Mouse (Mus musculus): ENCODE measurements around the gene Snca. TPM values are rescaled to one million over a fixed set of nuclear protein-coding genes. Genes with fewer than 3 reads are reported as not detected.
"Not testable (repeated sequence)": the region's sequence is repeated elsewhere in the genome, so short reads cannot be mapped to it uniquely, and the experiment has no call there.

The Snca gene
- polyA plus RNA-seq, 1 experiment from 2014 or later: 197 TPM

GRCm38 (mm10) chr6:60687048-60687447 lies 142.6 kb downstream of the Snca start:
- not testable (repeated sequence) for H3K27me3 ChIP-seq (replicated peaks); H3K4me2 ChIP-seq; H3K4me3 ChIP-seq; H3K36me3 ChIP-seq (replicated peaks); H3K4me1 ChIP-seq; H3K9ac ChIP-seq; H3K9me3 ChIP-seq; ATAC-seq (replicated peaks); H3K27ac ChIP-seq
- WGBS: 87% methylated on average over 4 of the region's 4 CpGs

DNA sequence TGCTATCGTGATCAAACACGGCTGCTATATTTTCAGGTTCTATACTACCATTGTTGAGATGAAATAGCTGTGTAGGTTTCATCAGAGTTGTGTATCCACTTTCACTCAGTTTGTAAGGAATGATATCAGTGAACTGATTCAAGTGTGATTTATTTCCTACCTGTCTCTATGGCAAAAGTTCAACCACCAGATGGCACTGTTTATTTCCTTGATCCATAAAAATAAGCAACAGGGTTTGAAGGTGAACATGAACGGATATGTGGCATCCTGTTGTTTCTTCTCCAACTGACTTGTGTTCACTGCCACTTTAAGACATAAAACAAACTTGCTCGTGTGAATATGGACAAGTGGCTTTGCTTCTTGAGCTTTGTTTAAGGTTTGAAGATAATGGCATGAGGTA lies 147.4 kb downstream of the Snca start:
- no peaks in the 10 kb centered on the region for H3K9me3 ChIP-seq
- no peak overlapping the region for H3K4me3 ChIP-seq
- H3K27me3 ChIP-seq (replicated peaks): no peaks in the 10 kb centered on the region
- H3K36me3 ChIP-seq (replicated peaks): no peaks in the 10 kb centered on the region
- H3K27ac ChIP-seq: no peak overlapping the region
- H3K9ac ChIP-seq: no peak overlapping the region
- 51% methylated on average over 4 of the region's 4 CpGs for WGBS
- H3K4me1 ChIP-seq: no peaks in the 10 kb centered on the region
- 0 out of 2 replicates have a peak, but pooled peaks have one; percentile 39 for ATAC-seq (replicated peaks)
- H3K4me2 ChIP-seq: no peak overlapping the region

Other genes starting within 250 kb of the Snca start
- gene Mmrn1, start 95.1 kb upstream of the Snca start, polyA plus RNA-seq (2015; fragmentation: Nextera tagmentation; extraction: Ambion mirVana): 1.9 and 2.0 TPM in 2 replicates

Data from midbrain, embryonic 15.5 days (tissue).